Comparison of ENCODE assay signal across 18 mouse cellular contexts in the genomic region with DNA sequence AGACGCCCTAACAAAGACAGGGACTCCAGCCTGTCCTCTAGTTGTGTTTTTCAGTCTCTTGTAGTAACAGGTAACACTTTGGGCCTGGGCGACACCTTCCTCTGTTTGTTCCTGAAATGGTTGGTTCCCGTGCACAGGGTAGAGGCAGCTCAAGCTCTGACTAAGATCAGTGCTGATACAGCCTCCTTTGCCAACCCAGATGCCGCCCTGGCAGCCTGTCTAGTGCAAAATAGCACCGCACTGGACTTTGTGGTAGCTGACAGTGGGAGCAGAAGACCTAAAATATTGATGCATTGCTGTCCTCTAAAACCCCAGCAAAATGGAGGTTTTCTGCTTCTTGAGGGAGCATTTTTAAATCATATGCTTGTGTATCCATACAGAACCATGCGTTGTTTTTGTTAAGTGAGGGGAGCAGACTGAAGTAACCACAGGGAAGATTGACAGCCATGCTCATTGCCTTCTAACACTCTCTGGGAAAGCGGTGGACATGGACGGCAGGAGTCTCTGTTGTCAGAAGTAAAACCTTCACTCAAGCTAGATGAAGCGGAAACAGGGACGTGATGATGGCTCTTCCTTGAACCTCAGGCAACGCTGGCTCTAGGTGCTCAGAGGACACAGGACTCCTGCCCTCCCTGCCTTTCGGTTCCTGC.
"Had no signal": no experiment of that assay in that cellular context is flagged by ENCODE, and none has a peak within 500 bp of the region (broad histone marks: within the 10 kb centered on the region; RNA-seq: fewer than 3 reads in every experiment).

No protein-coding gene starts in this region.

- H3K36me3 ChIP-seq: kidney, embryonic 15.5 days; lung, embryonic 15.5 days; midbrain, embryonic 10.5 days; midbrain, embryonic 13.5 days; neural tube, embryonic 12.5 days; neural tube, embryonic 15.5 days had no signal

- H3K4me2 ChIP-seq: kidney, embryonic 15.5 days; lung, embryonic 15.5 days; midbrain, embryonic 13.5 days; neural tube, embryonic 12.5 days; neural tube, embryonic 15.5 days had no signal

- H3K9me3 ChIP-seq: kidney, embryonic 15.5 days; lung, embryonic 15.5 days; midbrain, embryonic 10.5 days; midbrain, embryonic 13.5 days; neural tube, embryonic 15.5 days had no signal

- H3K27ac ChIP-seq: kidney, embryonic 15.5 days; lung, embryonic 15.5 days; midbrain, embryonic 10.5 days; midbrain, embryonic 13.5 days; neural tube, embryonic 12.5 days; neural tube, embryonic 15.5 days had no signal

- H3K4me1 ChIP-seq: lung, embryonic 15.5 days; midbrain, embryonic 13.5 days; neural tube, embryonic 12.5 days had no signal

- H3K27me3 ChIP-seq: kidney, embryonic 15.5 days; lung, embryonic 15.5 days; megakaryocyte, embryonic 14.5 days; midbrain, embryonic 13.5 days; neural tube, embryonic 12.5 days; neural tube, embryonic 15.5 days had no signal

- DNase-seq: kidney, adult 2 months; kidney, postnatal 14 days; kidney, postnatal 4 days; lung, adult 18-20 months; lung, postnatal 10 days; lung, postnatal 36 days; thymus, adult 2 months; thymus, postnatal 14 days; thymus, postnatal 4 days had no signal

- H3K9ac ChIP-seq: kidney, embryonic 15.5 days; lung, embryonic 15.5 days; midbrain, embryonic 13.5 days; neural tube, embryonic 12.5 days; neural tube, embryonic 15.5 days had no signal

- ATAC-seq: intestine, postnatal 0 days; midbrain, embryonic 13.5 days; midbrain, embryonic 16.5 days had no signal

- H3K4me3 ChIP-seq: kidney, embryonic 15.5 days; lung, embryonic 15.5 days; megakaryocyte, embryonic 14.5 days; midbrain, embryonic 10.5 days; midbrain, embryonic 13.5 days; neural tube, embryonic 12.5 days; neural tube, embryonic 15.5 days had no signal
